Mouse (Mus musculus) intestine, postnatal 0 days (tissue): ENCODE results near the gene Hs6st3. TPM values are rescaled to one million over a fixed set of nuclear protein-coding genes. Genes with fewer than 3 reads are reported as not detected.

Experiments
- ATAC-seq: fragments of 200-750 bp; cut with Nextera tagmentation; 2 replicates; pipeline ENCODE4 v1.8.0; 2017; ENCODE audit warnings: mild to moderate bottlenecking, moderate TSS enrichment, moderate library complexity
- H3K27ac ChIP-seq: fragments of 300-500 bp; sonication (generic); 2 replicates; pipeline ENCODE4 v1.5.1; 2014; ENCODE audit warnings: mild to moderate bottlenecking, low read depth, low read length, moderate library complexity
- H3K27me3 ChIP-seq: fragments of 300-500 bp; sonication (generic); replicated peaks from 2 replicates; pipeline ENCODE4 v1.6.1; 2014; ENCODE audit warnings: low read length, mixed read lengths; ENCODE audit not compliant: control insufficient read depth, insufficient read depth
- H3K36me3 ChIP-seq: fragments of 300-500 bp; sonication (generic); 2 replicates; pipeline ENCODE4 v1.6.1; 2014; ENCODE audit warnings: mild to moderate bottlenecking, moderate library complexity; ENCODE audit not compliant: control insufficient read depth, insufficient read depth
- H3K4me1 ChIP-seq: fragments of 300-500 bp; sonication (generic); replicated peaks from 2 replicates; pipeline ENCODE4 v1.6.1; 2014; ENCODE audit warnings: antibody characterized with exemption, low read length, mixed read lengths; ENCODE audit not compliant: control insufficient read depth, insufficient read depth
- H3K4me2 ChIP-seq: fragments of 300-500 bp; sonication (generic); replicated peaks from 2 replicates; pipeline ENCODE4 v1.6.1; 2014; ENCODE audit warnings: low read depth, mild to moderate bottlenecking, moderate library complexity
- H3K4me3 ChIP-seq: fragments of 300-500 bp; sonication (generic); 2 replicates; pipeline ENCODE4 v1.5.1; 2014; ENCODE audit warnings: low read depth, low read length
- H3K9ac ChIP-seq: fragments of 300-500 bp; sonication (generic); 2 replicates; pipeline ENCODE4 v1.6.1; 2014; ENCODE audit warnings: mild to moderate bottlenecking, low read depth, low read length
- H3K9me3 ChIP-seq: fragments of 300-500 bp; sonication (generic); 2 replicates; pipeline ENCODE4 v1.6.1; 2016; ENCODE audit warnings: mixed run types; ENCODE audit not compliant: control insufficient read depth
- CTCF ChIP-seq: sonication (generic); IDR thresholded peaks from 2 replicates; pipeline ENCODE4 v1.5.1; 2016; ENCODE audit warnings: low read depth, mild to moderate bottlenecking, control low read depth, antibody characterized with exemption, moderate library complexity
- WGBS: fragments of 180-500 bp; shearing (Covaris S2); extraction: QIAGEN DNeasy Blood & Tissue Kit; methylation state at CpG from one replicate; pipeline ENCODE4 v1.1.7; 2014; 5-methylcytosine and 5-hydroxymethylcytosine counted together
- polyA plus RNA-seq: library from polyadenylated mRNA; unstranded; fragments of >200 nt; fragmentation: Nextera tagmentation; extraction: Ambion mirVana; gene quantifications from 2 replicates; pipeline ENCODE4 v1.2.1, GENCODE M21; 2015

Gene Hs6st3
- polyA plus RNA-seq, 1 experiment from 2014 or later = not detected

DNA sequence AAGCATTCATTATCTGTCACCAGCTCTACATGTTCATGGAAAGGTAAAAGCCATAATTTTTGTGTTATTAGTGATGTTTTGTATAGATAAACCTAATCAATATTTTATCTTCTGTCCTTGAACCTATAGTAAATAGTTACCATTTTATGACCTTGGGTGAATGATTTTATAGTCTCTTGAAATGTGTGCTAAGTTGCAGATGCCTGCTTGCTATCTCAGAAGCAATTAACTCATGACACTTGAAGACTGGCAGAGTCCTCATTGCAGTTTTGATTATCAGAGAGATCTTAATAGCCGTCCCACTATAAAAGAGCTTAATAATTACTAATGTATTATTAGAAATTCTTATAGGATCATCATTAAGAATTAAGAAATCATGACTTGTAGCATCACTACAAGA is 491.0 kb downstream of the Hs6st3 start:
- Histone ChIP-seq H3K27me3 (no peaks in the 10 kb centered on the region), H3K9me3 (no peaks in the 10 kb centered on the region), H3K9ac (no peak overlapping the region), H3K36me3 (no peaks in the 10 kb centered on the region), H3K4me3 (no peak overlapping the region), H3K4me1 (no peaks in the 10 kb centered on the region), H3K27ac (no peak overlapping the region), H3K4me2 (no peak overlapping the region)
- TF ChIP-seq CTCF = no peak
- ATAC-seq = no peak
- WGBS = 18% methylated on average over 1 of the region's 1 CpGs

DNA sequence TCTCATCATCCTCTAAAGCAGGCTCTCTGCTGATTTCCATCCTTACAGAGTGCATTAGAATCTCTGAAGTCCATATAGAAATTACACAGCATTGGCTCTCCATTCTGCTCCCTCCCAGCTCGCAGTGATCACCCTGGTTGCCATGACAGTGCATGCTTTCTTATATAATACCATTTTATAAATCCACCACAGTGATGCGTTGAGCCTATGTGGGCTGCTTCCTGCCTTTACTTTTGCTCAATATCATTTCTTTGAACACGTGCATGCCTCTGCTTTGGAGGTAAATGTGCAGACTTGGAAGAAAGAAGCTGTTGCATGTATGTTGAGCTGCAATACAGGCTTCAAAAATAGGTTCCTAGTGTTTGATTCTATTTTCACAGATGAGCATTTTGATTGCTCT is 494.9 kb downstream of the Hs6st3 start:
- Histone ChIP-seq H3K27me3 (no peaks in the 10 kb centered on the region), H3K36me3 (no peaks in the 10 kb centered on the region), H3K27ac (no peak overlapping the region), H3K9ac (no peak overlapping the region), H3K4me1 (no peaks in the 10 kb centered on the region), H3K4me3 (no peak overlapping the region), H3K9me3 (no peaks in the 10 kb centered on the region), H3K4me2 (no peak overlapping the region)
- no peak for TF ChIP-seq CTCF
- 71% methylated on average over 3 of the region's 3 CpGs for whole genome bisulfite sequencing
- no peak for ATAC-seq

DNA sequence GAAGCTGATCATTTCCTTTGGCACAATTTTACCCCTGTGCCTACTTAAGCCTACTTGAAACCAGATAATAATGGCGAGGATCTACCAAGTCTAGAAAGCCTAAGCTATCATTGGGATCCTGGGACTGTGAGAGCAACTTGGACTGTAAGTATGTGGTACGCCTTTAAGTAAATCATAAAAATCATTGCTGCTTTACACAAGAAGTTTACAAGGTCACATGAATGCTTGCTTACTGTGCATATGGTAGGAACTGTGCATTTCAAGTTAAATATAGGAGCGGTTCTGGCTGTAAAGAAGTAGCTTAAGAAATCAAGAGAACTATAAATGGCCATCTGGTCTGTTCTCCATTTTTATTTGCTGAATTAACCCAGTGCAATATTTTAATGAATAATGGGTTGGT is 495.5 kb downstream of the Hs6st3 start:
- no peaks in the 10 kb centered on the region for H3K9me3 ChIP-seq
- ATAC-seq = no peak
- no peak overlapping the region for H3K4me2 ChIP-seq
- no peaks in the 10 kb centered on the region for H3K27me3 ChIP-seq
- no peak overlapping the region for H3K9ac ChIP-seq
- H3K4me1 ChIP-seq = no peaks in the 10 kb centered on the region
- no peak for TF ChIP-seq CTCF
- H3K36me3 ChIP-seq = no peaks in the 10 kb centered on the region
- H3K4me3 ChIP-seq = no peak overlapping the region
- no peak overlapping the region for H3K27ac ChIP-seq
- 46% methylated on average over 3 of the region's 3 CpGs for WGBS

DNA sequence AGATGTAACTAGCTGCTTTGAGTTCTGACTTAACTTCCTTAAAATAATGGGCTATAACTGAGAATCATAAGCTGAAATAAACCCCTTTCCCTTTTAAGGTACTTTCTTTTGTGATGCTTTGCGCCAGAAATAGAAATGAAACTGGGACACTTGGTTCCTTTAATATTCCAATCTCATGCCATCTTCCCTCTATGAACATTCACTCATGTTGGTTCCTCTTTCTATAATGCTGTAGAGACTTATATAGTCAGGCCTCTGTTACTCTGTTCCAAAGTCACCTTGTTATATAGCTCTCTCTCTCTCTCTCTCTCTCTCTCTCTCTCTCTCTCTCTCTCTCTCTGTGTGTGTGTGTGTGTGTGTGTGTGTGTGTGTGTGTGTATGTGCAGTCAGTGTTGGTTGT is 504.7 kb downstream of the Hs6st3 start:
- TF ChIP-seq CTCF = no peak
- WGBS = 95% methylated on average over 1 of the region's 1 CpGs
- H3K27me3 ChIP-seq = no peaks in the 10 kb centered on the region
- no peak overlapping the region for H3K4me3 ChIP-seq
- H3K36me3 ChIP-seq = no peaks in the 10 kb centered on the region
- no peak for ATAC-seq
- H3K9me3 ChIP-seq = no peaks in the 10 kb centered on the region
- no peak overlapping the region for H3K4me2 ChIP-seq
- no peak overlapping the region for H3K9ac ChIP-seq
- H3K4me1 ChIP-seq = no peaks in the 10 kb centered on the region
- no peak overlapping the region for H3K27ac ChIP-seq

DNA sequence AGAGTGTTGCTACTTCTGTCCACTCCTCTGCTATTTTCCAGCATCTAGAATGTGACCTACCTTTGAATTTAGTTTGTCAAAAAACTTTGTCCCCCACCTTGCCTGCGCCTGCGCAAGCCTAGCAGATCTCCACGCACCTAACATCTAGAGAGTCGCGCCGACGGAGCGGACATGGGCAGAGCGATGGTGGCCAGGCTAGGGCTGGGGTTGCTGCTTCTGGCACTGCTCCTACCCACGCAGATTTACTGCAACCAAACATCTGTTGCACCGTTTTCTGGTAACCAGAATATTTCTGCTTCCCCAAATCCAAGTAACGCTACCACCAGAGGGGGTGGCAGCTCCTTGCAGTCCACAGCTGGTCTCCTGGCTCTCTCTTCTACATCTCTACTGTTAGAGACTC is 505.7 kb downstream of the Hs6st3 start:
- Histone ChIP-seq H3K4me2 (no peak overlapping the region), H3K4me1 (no peaks in the 10 kb centered on the region), H3K27ac (no peak overlapping the region), H3K4me3 (no peak overlapping the region), H3K9ac (no peak overlapping the region), H3K36me3 (no peaks in the 10 kb centered on the region), H3K27me3 (no peaks in the 10 kb centered on the region), H3K9me3 (no peaks in the 10 kb centered on the region)
- ATAC-seq = no peak
- no peak for TF ChIP-seq CTCF
- 93% methylated on average over 12 of the region's 12 CpGs for WGBS

DNA sequence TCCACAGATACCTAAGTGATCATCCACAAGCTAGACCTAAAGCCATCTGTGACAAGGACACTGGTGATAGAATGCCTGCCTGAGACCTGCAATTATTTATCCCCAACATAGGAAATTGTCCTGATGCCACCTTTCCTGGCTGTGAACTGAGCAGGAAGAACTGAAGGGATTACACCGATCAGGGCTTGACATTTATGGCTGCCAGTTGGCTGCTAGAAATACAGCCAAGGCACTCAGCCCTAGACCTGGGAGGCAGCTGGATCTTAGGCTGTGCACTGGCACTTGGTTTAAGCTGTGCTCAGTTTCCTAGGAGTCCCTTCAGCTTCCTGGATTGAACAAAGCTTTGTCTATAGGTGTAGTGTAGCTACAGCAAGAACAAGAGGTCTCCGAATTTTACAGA is 518.8 kb downstream of the Hs6st3 start:
- no peaks in the 10 kb centered on the region for H3K27me3 ChIP-seq
- WGBS = 73% methylated on average over 2 of the region's 2 CpGs
- no peak overlapping the region for H3K4me2 ChIP-seq
- H3K9ac ChIP-seq = no peak overlapping the region
- no peaks in the 10 kb centered on the region for H3K36me3 ChIP-seq
- no peaks in the 10 kb centered on the region for H3K4me1 ChIP-seq
- no peak overlapping the region for H3K27ac ChIP-seq
- no peak overlapping the region for H3K4me3 ChIP-seq
- no peak for ATAC-seq
- no peak for TF ChIP-seq CTCF
- no peaks in the 10 kb centered on the region for H3K9me3 ChIP-seq

DNA sequence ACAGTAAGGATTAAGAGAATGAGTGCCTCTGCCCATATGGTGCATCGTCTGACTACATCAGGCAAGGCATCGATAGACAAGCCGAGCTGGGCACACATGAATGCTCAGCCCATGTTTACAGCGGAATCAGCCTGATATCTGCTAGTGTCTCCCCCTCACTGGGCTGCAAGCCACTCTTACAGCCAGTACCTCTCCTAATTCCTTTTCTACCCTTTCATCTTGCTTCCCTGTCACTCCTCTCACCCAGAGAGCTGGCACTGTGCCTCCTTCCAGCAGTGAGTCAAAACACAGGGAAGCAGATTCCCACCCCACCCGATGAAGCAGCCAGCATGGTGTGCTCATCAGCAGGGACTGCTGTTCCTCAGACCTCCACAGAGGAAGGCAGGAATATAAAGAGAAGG is 527.6 kb downstream of the Hs6st3 start:
- H3K27me3 ChIP-seq = no peaks in the 10 kb centered on the region

More for the DNA sequence above, 527.6 kb downstream of the Hs6st3 start:
- Histone ChIP-seq H3K4me2 (no peak overlapping the region), H3K27ac (no peak overlapping the region), H3K36me3 (no peaks in the 10 kb centered on the region), H3K9ac (no peak overlapping the region), H3K4me1 (no peaks in the 10 kb centered on the region), H3K4me3 (no peak overlapping the region), H3K9me3 (no peaks in the 10 kb centered on the region)
- TF ChIP-seq CTCF = no peak
- no peak for ATAC-seq
- 88% methylated on average over 5 of the region's 5 CpGs for WGBS
